Mouse (Mus musculus): ENCODE data around the gene Cubn.

- no peak for TF ChIP-seq GATA1 (IDR thresholded peaks at IDR 0.05; ENCODE audit: low read length)
- no peak for TF ChIP-seq TAL1 (IDR thresholded peaks at IDR 0.05; ENCODE audit: low read length)
These were observed 118.3 kb downstream of the Cubn start for GRCm38 (mm10) chr2:13373291-13373690.
